Mouse (Mus musculus) embryonic facial prominence, embryonic 11.5 days (tissue): ENCODE measurements at regions not wholly inside any gene's neighbourhood (a gene's known extent, or its start where the extent isn't known, plus 50 kb on each side); places are given as distances from the start of the nearest gene placed in this dataset.
A peak's percentile ranks its signal among the peaks of the same experiment; 100 is the strongest.
"Not testable (repeated sequence)": the region's sequence is repeated elsewhere in the genome, so short reads cannot be mapped to it uniquely, and the experiment has no call there.

Source experiments
- ATAC-seq: fragments of 200-750 bp; cut with Nextera tagmentation; replicated peaks from 2 replicates; pipeline ENCODE4 v1.8.0; 2017; ENCODE audit warnings: low read depth; ENCODE audit not compliant: insufficient number of reproducible peaks, low FRiP score, low TSS enrichment
- DNase-seq: peaks from one replicate; pipeline ENCODE4 v3.0.0-alpha.2; 2015; ENCODE audit warnings: low spot score
- H3K27ac ChIP-seq: fragments of 300-500 bp; sonication (generic); replicated peaks from 2 replicates; pipeline ENCODE4 v1.5.1; 2014; ENCODE audit warnings: mild to moderate bottlenecking, low read depth, low read length, control low read depth
- H3K27me3 ChIP-seq: fragments of 300-500 bp; sonication (generic); 2 replicates; pipeline ENCODE4 v1.6.1; 2014; ENCODE audit warnings: mild to moderate bottlenecking, low read length, moderate library complexity, mixed read lengths; ENCODE audit not compliant: control insufficient read depth, insufficient read depth
- H3K36me3 ChIP-seq: fragments of 300-500 bp; sonication (generic); replicated peaks from 2 replicates; pipeline ENCODE4 v1.6.1; 2014; ENCODE audit warnings: low read depth, mild to moderate bottlenecking, low read length, moderate library complexity, mixed read lengths; ENCODE audit not compliant: control insufficient read depth, insufficient read depth
- H3K4me1 ChIP-seq: fragments of 300-500 bp; sonication (generic); 2 replicates; pipeline ENCODE4 v1.6.1; 2014; ENCODE audit warnings: low read length, mixed read lengths; ENCODE audit not compliant: control insufficient read depth, insufficient read depth
- H3K4me2 ChIP-seq: fragments of 300-500 bp; sonication (generic); 2 replicates; pipeline ENCODE4 v1.6.1; 2014; ENCODE audit warnings: low read depth, mild to moderate bottlenecking, control low read depth, low read length, moderate library complexity
- H3K4me3 ChIP-seq: fragments of 300-500 bp; sonication (generic); 2 replicates; pipeline ENCODE4 v1.5.1; 2014; ENCODE audit warnings: low read depth, low read length, control low read depth
- H3K9ac ChIP-seq: fragments of 300-500 bp; sonication (generic); replicated peaks from 2 replicates; pipeline ENCODE4 v1.6.1; 2014; ENCODE audit warnings: mild to moderate bottlenecking, control low read depth, low read length
- H3K9me3 ChIP-seq: fragments of 300-500 bp; sonication (generic); replicated peaks from 2 replicates; pipeline ENCODE4 v1.6.1; 2016; ENCODE audit warnings: mild to moderate bottlenecking, low read length, inconsistent platforms, mixed read lengths; ENCODE audit not compliant: control insufficient read depth
- WGBS: fragments of 180-500 bp; shearing (Covaris S2); extraction: QIAGEN DNeasy Blood & Tissue Kit; methylation state at CpG from one replicate; pipeline ENCODE4 v1.1.7; 2014; 5-methylcytosine and 5-hydroxymethylcytosine counted together

DNA sequence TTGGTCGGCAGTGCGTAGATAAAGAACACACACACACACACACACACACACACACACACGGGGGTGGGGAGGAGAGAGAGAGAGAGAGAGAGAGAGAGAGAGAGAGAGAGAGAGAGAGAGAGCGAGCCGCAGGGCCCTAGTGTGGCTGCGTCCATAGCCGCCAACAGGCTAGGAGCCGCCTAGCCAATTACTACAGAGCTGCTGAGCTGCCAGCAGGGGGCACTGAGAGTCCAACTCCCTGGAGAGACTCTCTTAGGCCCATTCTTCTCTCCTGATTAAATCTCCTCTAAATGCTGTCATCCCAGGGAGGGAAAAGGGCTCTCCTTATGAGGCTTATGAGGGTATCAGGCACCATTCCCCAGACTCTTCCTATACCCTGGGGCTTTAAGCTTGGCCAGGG, 114.3 kb upstream of the Sfswap start:
- H3K4me2 ChIP-seq, H3K4me1 ChIP-seq, H3K9ac ChIP-seq, H3K36me3 ChIP-seq, H3K27ac ChIP-seq, H3K27me3 ChIP-seq, DNase-seq, H3K4me3 ChIP-seq, H3K9me3 ChIP-seq: not testable (repeated sequence)
- no CpG with 5 or more reads among the region's 8 CpGs for WGBS
- ATAC-seq = peak; percentile 90

DNA sequence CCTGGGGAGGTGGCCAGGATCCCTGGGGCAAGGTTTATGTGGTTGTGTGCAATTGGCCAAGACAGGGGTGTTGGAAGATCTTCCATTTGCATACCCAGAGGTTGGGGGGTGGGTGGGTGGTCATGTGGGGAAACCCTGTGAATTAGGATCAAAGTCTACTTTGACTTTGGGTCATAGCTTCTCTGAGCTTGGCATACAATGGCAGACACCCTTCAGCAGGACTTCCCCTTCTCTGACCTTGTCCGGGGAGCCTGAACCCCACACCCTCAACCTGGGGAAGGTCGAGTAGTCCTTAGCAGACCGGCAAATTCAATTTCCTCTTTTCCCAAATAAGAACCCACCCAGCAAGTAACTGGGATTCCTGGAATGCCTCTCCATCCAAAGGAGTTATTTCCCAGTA, 113.7 kb upstream of the Sfswap start:
- no peak for ATAC-seq
- Histone ChIP-seq H3K9me3 (no peaks in the 10 kb centered on the region), H3K27me3 (no peaks in the 10 kb centered on the region), H3K27ac (no peak overlapping the region), H3K36me3 (no peaks in the 10 kb centered on the region), H3K9ac (no peak overlapping the region), H3K4me1 (no peaks in the 10 kb centered on the region), H3K4me2 (no peak overlapping the region), H3K4me3 (no peak overlapping the region)
- DNase-seq = no peak
- 70% methylated on average over 3 of the region's 3 CpGs for WGBS

DNA sequence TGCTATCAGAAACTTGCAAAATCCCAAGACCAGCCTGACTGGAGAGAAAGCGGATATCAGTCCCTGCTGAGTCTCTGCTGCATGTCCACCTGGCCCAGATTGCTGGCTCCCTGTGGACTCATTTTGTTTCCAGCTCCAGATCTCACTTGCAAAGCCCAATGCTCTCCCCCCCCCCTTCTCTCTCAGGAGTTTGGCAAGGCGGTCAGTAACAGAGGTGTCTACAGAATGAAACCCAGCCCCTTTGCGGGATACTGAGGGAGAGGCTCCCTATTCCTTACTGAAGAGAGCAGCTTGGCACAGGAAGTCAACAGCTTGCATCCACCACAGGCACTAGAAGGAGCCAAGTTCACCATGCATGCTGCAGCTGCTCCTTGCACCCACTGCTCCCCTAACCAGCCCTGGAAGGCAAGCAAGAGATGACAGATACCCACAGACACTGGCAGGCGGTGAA, 110.1 kb upstream of the Sfswap start:
- Histone ChIP-seq H3K36me3 (no peaks in the 10 kb centered on the region), H3K27ac (no peak overlapping the region), H3K9ac (no peak overlapping the region), H3K27me3 (no peaks in the 10 kb centered on the region), H3K4me1 (no peaks in the 10 kb centered on the region), H3K4me3 (no peak overlapping the region), H3K9me3 (no peaks in the 10 kb centered on the region), H3K4me2 (no peak overlapping the region)
- DNase-seq (no peak), ATAC-seq (no peak)
- 65% methylated on average over 4 of the region's 4 CpGs for WGBS

DNA sequence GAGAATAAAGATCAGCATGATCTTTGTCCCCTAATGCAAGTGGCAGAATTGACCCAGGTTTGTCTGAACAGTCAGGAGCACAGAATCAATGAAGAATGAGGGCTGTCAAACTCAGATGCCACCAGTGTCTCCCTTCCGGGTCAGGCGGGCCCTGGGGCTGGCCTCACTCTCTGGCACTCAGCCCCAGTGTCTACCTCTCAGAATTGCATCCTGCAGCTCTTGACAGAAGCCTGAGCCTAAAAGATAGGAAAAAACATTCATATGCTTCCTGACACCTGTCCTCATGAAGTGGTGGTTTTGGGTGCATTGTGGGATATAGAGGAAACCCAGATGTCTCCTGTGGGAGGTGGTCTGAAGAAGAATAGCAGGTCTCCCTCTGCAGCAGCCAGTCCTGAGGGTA, 107.9 kb upstream of the Sfswap start:
- H3K9ac ChIP-seq = no peak overlapping the region
- H3K27me3 ChIP-seq = no peaks in the 10 kb centered on the region
- 79% methylated on average over 2 of the region's 2 CpGs for WGBS
- no peak overlapping the region for H3K27ac ChIP-seq
- no peak for DNase-seq
- H3K4me3 ChIP-seq = no peak overlapping the region
- no peak overlapping the region for H3K4me2 ChIP-seq
- no peaks in the 10 kb centered on the region for H3K4me1 ChIP-seq
- ATAC-seq = no peak
- no peaks in the 10 kb centered on the region for H3K36me3 ChIP-seq
- H3K9me3 ChIP-seq = no peaks in the 10 kb centered on the region

DNA sequence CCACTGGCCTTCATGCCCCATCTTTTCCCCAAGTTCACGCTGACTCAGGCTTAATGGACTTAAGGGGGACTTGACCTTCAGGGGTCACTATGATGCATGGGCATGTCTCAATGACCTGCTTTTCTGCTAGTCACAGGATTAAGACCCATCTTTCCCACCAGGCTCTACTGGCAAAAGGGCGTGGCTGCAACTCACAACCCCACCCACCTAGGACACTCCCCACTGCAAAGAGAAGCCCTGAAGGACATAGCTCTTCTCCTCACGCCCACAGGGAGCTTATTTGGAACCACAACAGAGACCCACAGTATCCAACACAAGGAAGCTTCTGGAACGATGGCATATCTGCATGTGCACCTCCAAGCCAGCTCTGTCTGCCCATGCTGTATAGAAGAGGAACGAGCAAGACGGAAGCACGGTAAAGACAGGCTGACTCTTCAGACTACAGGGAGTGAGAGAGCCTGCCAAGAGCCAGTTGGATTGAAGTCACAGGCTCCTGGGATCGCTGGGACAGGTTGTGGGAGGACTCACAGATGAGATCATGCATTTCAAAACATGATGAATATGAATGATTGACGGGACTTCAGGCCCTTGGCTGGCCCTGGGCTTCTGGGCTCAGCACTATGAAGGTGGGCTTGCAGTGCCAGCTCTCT, 107.3 kb upstream of the Sfswap start:
- no peak overlapping the region for H3K4me3 ChIP-seq
- H3K36me3 ChIP-seq = no peaks in the 10 kb centered on the region
- 82% methylated on average over 9 of the region's 9 CpGs for WGBS
- H3K27ac ChIP-seq = no peak overlapping the region
- no peaks in the 10 kb centered on the region for H3K9me3 ChIP-seq
- no peak overlapping the region for H3K4me2 ChIP-seq
- no peaks in the 10 kb centered on the region for H3K4me1 ChIP-seq
- no peaks in the 10 kb centered on the region for H3K27me3 ChIP-seq
- DNase-seq (no peak), ATAC-seq (no peak)
- no peak overlapping the region for H3K9ac ChIP-seq

DNA sequence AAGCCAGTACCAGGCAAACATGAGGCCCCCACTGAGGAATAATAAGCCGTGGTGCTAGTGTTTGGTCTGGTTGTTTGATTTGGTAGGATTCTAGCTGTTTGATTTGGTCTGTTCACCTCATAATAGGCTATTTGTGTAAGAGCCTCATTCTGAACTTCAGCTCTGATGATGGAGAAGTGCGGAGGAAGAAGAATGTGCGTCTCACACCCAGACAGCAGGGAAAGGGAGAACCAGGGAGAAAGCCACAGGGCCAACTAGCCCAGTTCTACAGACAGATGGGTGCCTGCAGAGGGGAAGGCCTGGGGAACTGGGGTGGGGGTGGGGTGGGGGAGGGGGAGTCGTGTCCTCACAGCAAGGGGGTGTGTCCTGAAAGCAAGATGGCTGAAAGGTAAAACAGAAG, 106.6 kb upstream of the Sfswap start:
- Histone ChIP-seq H3K4me3 (no peak overlapping the region), H3K36me3 (no peaks in the 10 kb centered on the region), H3K27ac (no peak overlapping the region), H3K4me1 (no peaks in the 10 kb centered on the region), H3K9ac (no peak overlapping the region), H3K4me2 (no peak overlapping the region), H3K9me3 (no peaks in the 10 kb centered on the region), H3K27me3 (no peaks in the 10 kb centered on the region)
- WGBS = 66% methylated on average over 4 of the region's 4 CpGs
- ATAC-seq (no peak), DNase-seq (no peak)

DNA sequence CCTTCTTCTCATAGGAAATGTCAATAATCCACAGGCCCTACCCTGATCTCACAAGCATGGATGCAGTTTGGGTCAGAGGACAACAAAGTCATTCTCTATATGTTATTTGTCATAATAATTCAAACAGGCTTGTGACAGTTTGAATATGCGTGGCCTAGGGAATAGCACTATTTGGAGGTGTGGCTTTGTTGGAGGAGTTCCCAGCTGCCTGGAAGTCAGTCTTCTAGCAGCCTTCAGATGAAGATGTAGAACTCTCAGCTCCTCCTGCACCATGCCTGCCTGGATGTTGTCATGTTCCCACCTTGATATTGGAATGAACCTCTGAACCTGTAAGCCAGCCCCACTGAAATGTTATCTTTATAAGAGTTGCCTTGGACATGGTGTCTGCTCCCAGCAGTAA, 103.7 kb upstream of the Sfswap start:
- no peak overlapping the region for H3K4me3 ChIP-seq
- H3K27ac ChIP-seq = no peak overlapping the region
- H3K9ac ChIP-seq = no peak overlapping the region
- no peak overlapping the region for H3K4me2 ChIP-seq
- no peak for ATAC-seq
- no peak for DNase-seq
- no peaks in the 10 kb centered on the region for H3K9me3 ChIP-seq
- H3K4me1 ChIP-seq = no peaks in the 10 kb centered on the region
- no peaks in the 10 kb centered on the region for H3K27me3 ChIP-seq
- no peaks in the 10 kb centered on the region for H3K36me3 ChIP-seq
- 72% methylated on average over 1 of the region's 1 CpGs for WGBS

DNA sequence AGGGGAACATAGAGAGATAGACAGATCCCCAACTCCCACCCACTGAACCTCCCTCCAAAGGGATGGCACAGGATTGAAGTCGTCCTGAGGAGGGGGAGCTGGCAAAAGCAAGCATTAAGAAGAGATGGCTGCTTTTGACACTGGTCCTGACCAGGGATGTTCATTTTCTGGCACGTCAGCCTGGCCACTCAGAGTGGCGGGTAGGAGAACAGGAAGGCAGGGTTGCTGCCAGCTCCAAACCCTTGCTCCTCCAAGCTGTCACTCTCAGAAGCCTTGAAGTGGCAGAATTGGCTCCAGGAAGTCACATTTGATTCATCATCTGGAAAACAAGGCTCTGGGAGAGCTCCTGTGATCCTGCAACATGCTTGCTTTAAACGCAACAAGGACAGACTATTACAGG, 94.8 kb upstream of the Sfswap start:
- no peaks in the 10 kb centered on the region for H3K27me3 ChIP-seq
- H3K4me3 ChIP-seq = no peak overlapping the region
- H3K9ac ChIP-seq = no peak overlapping the region
- H3K36me3 ChIP-seq = no peaks in the 10 kb centered on the region
- no peak for ATAC-seq
- no peaks in the 10 kb centered on the region for H3K9me3 ChIP-seq
- no peak overlapping the region for H3K27ac ChIP-seq
- H3K4me2 ChIP-seq = no peak overlapping the region
- no peaks in the 10 kb centered on the region for H3K4me1 ChIP-seq
- DNase-seq = no peak
- WGBS = 59% methylated on average over 4 of the region's 4 CpGs
